Mouse (Mus musculus) limb, embryonic 14.5 days (tissue): Measurements from ENCODE around the gene Bicc1. TPM values are rescaled to one million over a fixed set of nuclear protein-coding genes. Genes with fewer than 3 reads are reported as not detected.
"Not testable (repeated sequence)": the region's sequence is repeated elsewhere in the genome, so short reads cannot be mapped to it uniquely, and the experiment has no call there.

Experiments used
- ATAC-seq: fragments of 200-750 bp; cut with Nextera tagmentation; 2 replicates; pipeline ENCODE4 v1.8.0; 2017; ENCODE audit warnings: low read depth, moderate number of reproducible peaks, moderate TSS enrichment; ENCODE audit not compliant: low FRiP score
- DNase-seq: peaks from one replicate; pipeline ENCODE4 v3.0.0-alpha.2; 2015; ENCODE audit warnings: low spot score
- H3K27ac ChIP-seq: fragments of 300-500 bp; sonication (generic); replicated peaks from 2 replicates; pipeline ENCODE4 v1.5.1; 2014; ENCODE audit warnings: low read depth, mild to moderate bottlenecking, low read length, moderate library complexity, mixed read lengths
- H3K27me3 ChIP-seq: fragments of 300-500 bp; sonication (generic); 2 replicates; pipeline ENCODE4 v1.6.1; 2014; ENCODE audit warnings: low read length, mixed read lengths; ENCODE audit not compliant: control insufficient read depth, insufficient read depth
- H3K36me3 ChIP-seq: fragments of 300-500 bp; sonication (generic); 2 replicates; pipeline ENCODE4 v1.6.1; 2014; ENCODE audit warnings: mild to moderate bottlenecking, low read length, moderate library complexity, mixed read lengths; ENCODE audit not compliant: control insufficient read depth, insufficient read depth
- H3K4me1 ChIP-seq: fragments of 300-500 bp; sonication (generic); 2 replicates; pipeline ENCODE4 v1.6.1; 2014; ENCODE audit warnings: antibody characterized with exemption, low read length, mixed read lengths; ENCODE audit not compliant: control insufficient read depth, insufficient read depth
- H3K4me2 ChIP-seq: fragments of 300-500 bp; sonication (generic); replicated peaks from 2 replicates; pipeline ENCODE4 v1.6.1; 2014; ENCODE audit warnings: low read depth, mild to moderate bottlenecking, low read length, moderate library complexity; ENCODE audit not compliant: severe bottlenecking
- H3K4me3 ChIP-seq: fragments of 300-500 bp; sonication (generic); replicated peaks from 2 replicates; pipeline ENCODE4 v1.5.1; 2014; ENCODE audit warnings: low read length
- H3K9ac ChIP-seq: fragments of 300-500 bp; sonication (generic); 2 replicates; pipeline ENCODE4 v1.6.1; 2014; ENCODE audit warnings: mild to moderate bottlenecking, low read depth, low read length, moderate library complexity; ENCODE audit not compliant: severe bottlenecking
- H3K9me3 ChIP-seq: fragments of 300-500 bp; sonication (generic); 2 replicates; pipeline ENCODE4 v1.6.1; 2016; ENCODE audit warnings: low read length; ENCODE audit not compliant: control insufficient read depth
- POLR2A ChIP-seq: fragments of 200-500 bp; IDR thresholded peaks from 2 replicates; pipeline ENCODE4 v1.8.0; 2012; ENCODE audit warnings: inconsistent platforms, mild to moderate bottlenecking, moderate library complexity, borderline replicate concordance; ENCODE audit not compliant: insufficient read depth, insufficient read length; ENCODE audit errors: extremely low read depth
- WGBS: fragments of 180-500 bp; shearing (Covaris S2); extraction: QIAGEN DNeasy Blood & Tissue Kit; methylation state at CpG from one replicate; pipeline ENCODE4 v1.1.7; 2014; 5-methylcytosine and 5-hydroxymethylcytosine counted together
- polyA plus RNA-seq, 2 experiments: library from polyadenylated mRNA; depleted of rRNA in 1 of 2; stranded (reverse) in 1 of 2; unstranded in 1 of 2; fragments of >200 nt; fragmentation: Nextera tagmentation in 1 of 2; extraction: Ambion mirVana in 1 of 2; gene quantifications; 2 replicates each; pipeline versions ENCODE4 v1.2.1 to v1.2.3; 2012 to 2014

The Bicc1 gene
- polyA plus RNA-seq, 2 experiments: 38.8 to 50.5 TPM

- DNase-seq (no peak), ATAC-seq (no peak)
- peaks cover 41% of the 10 kb centered on the region for H3K36me3 ChIP-seq
- no peak overlapping the region for H3K4me3 ChIP-seq
- H3K27me3 ChIP-seq: no peaks in the 10 kb centered on the region
- WGBS: 32% methylated on average over 3 of the region's 3 CpGs
- H3K4me1 ChIP-seq: peaks cover 2% of the 10 kb centered on the region; the same call in 1 of the 2 replicates
- no peaks in the 10 kb centered on the region for H3K9me3 ChIP-seq
- no peak for TF ChIP-seq POLR2A
- no peak overlapping the region for H3K27ac ChIP-seq
- no peak overlapping the region for H3K9ac ChIP-seq
- H3K4me2 ChIP-seq: no peak overlapping the region
Observed at GRCm38 (mm10) chr10:70950105-70950424, 209.4 kb downstream of the Bicc1 start.

DNA sequence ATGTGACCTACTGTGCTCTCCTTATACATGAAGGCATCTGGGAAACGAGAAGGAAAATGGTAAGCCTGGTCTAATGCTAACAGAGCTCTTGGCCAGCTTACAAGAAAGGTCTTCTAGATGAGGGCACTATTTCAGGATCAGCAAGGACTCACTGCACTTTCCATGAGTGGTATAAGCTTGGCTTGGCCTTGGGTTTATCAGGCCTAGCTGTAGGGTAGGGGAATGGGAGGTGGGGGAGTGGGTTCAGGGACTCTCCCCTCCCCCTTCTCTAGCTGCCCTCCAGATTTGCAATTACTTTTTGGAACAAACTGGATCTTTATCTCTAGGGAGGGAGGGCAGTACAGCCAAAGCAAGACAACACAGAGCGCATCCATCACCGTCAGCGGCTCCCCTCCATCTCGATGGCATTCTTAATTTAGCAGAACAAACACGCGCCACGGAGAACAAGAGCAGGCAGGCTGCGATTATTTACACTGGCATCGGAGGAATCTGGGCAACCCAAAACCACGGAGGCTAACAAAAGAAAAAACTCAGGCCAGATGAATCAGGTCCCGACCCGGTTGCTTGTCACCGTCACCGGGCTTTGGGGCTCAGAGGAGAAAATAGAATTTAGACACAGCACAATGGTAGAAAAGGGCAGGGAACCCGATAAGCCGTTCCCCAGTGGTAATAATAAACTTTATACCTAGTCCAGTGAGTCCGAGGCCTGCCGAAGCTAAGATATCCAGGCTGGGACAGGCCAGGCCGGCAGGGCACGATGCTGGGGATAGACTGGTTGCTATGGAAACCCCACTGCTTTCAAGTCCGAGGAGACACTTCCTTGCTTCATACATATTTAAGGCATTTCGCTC, 210.0 kb downstream of the Bicc1 start:
- no peaks in the 10 kb centered on the region for H3K9me3 ChIP-seq
- H3K27ac ChIP-seq: no peak overlapping the region
- peaks cover 2% of the 10 kb centered on the region; the same call in 1 of the 2 replicates for H3K4me1 ChIP-seq
- DNase-seq (no peak), ATAC-seq (no peak)
- no peak overlapping the region for H3K9ac ChIP-seq
- no peak for TF ChIP-seq POLR2A
- H3K36me3 ChIP-seq: peaks cover 46% of the 10 kb centered on the region
- H3K4me2 ChIP-seq: no peak overlapping the region
- no peak overlapping the region for H3K4me3 ChIP-seq
- H3K27me3 ChIP-seq: no peaks in the 10 kb centered on the region
- 39% methylated on average over 23 of the region's 23 CpGs for WGBS

GRCm38 (mm10) chr10:70948276-70948675, 211.2 kb downstream of the Bicc1 start:
- DNase-seq: no peak
- H3K4me3 ChIP-seq: no peak overlapping the region
- no peak for ATAC-seq
- no peak overlapping the region for H3K9ac ChIP-seq
- H3K9me3 ChIP-seq: no peaks in the 10 kb centered on the region
- H3K27ac ChIP-seq: no peak overlapping the region
- H3K36me3 ChIP-seq: peaks cover 49% of the 10 kb centered on the region
- 89% methylated on average over 10 of the region's 10 CpGs for WGBS
- peaks cover 2% of the 10 kb centered on the region; the same call in 1 of the 2 replicates for H3K4me1 ChIP-seq
- no peak for TF ChIP-seq POLR2A
- H3K27me3 ChIP-seq: no peaks in the 10 kb centered on the region
- H3K4me2 ChIP-seq: no peak overlapping the region

DNA sequence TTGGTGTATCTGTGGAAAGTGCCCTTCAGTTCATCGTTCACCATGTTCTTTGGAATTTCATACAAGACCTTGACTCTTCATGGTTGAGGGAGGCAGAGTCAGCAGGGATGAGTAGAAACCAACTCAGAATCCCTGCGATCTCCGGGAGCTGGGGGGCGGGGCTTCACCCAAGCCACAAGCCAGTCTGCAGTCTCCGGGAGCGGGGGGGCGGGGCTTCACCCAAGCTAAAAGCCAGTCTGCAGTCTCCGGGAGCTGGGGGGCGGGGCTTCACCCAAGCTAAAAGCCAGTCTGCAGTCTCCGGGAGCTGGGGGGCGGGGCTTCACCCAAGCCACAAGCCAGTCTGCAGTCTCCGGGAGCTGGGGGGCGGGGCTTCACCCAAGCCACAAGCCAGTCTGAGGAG, 213.4 kb downstream of the Bicc1 start:
- peaks cover 50% of the 10 kb centered on the region for H3K36me3 ChIP-seq
- not testable (repeated sequence) for H3K4me3 ChIP-seq, H3K4me1 ChIP-seq, H3K4me2 ChIP-seq, H3K27me3 ChIP-seq, ATAC-seq, H3K27ac ChIP-seq, DNase-seq, H3K9me3 ChIP-seq, H3K9ac ChIP-seq
- 90% methylated on average over 13 of the region's 13 CpGs for WGBS

DNA sequence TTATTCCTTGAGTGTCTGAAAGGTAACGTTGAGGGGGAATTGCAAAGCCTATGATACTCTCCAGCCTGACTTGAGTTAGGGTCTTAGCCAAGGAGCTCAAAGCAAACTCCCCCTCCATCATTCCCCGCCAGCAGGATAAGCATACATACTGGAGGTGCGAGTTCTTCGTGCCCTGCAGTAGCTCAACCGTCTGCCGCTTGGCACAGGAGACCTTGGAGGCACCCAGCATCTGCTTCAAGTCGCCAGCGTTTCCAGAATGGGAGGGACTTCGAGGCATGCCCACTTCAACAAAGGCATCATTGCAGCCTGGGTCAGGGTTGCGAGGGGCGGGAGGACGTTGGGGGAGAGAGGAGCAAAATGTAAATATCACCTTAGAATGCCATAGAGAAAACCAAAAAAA, 214.4 kb downstream of the Bicc1 start:
- H3K4me1 ChIP-seq: no peaks in the 10 kb centered on the region
- H3K4me2 ChIP-seq: no peak overlapping the region
- ATAC-seq (no peak), DNase-seq (no peak)
- H3K9me3 ChIP-seq: no peaks in the 10 kb centered on the region
- H3K27me3 ChIP-seq: no peaks in the 10 kb centered on the region
- peaks cover 53% of the 10 kb centered on the region for H3K36me3 ChIP-seq
- TF ChIP-seq POLR2A: no peak
- H3K4me3 ChIP-seq: no peak overlapping the region
- 91% methylated on average over 12 of the region's 12 CpGs for WGBS
- H3K27ac ChIP-seq: no peak overlapping the region
- no peak overlapping the region for H3K9ac ChIP-seq
